Comparison of ENCODE assay signal across 24 mouse cellular contexts in the genomic region with DNA sequence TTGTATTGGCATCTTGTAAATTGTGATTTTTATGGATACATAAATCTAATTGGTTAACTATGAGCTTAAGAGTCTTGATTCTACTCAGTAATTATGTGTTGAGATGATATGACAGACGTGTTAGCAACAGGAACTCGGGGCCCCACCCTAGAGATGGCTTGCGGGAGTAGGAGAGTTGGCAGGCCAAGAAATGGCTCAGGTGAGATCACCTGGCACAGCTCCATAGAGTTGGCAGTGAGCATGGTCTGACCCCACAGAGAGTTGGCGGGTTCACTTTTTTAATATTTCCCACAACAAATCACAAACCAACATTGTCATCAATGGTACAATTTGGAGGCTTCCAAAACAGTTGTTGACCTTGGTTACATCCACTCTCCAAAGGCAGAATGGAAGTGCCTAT.
A peak's percentile ranks its signal among the peaks of the same experiment; 100 is the strongest.
DNase-seq lines count a peak whose midpoint lies in the region; ATAC-seq and TF ChIP-seq lines count a peak whose summit lies in the region.
"Had no signal": no experiment of that assay in that cellular context is flagged by ENCODE, and none has a peak within 500 bp of the region (broad histone marks: within the 10 kb centered on the region; RNA-seq: fewer than 3 reads in every experiment).

No protein-coding gene starts in this region.

- no peak for TF ChIP-seq CTCF in cerebellum, adult 2 months (IDR thresholded peaks at IDR 0.05; ENCODE audit: borderline replicate concordance, insufficient read depth, low read depth, low read length)

- no peak overlapping the region for H3K4me3 ChIP-seq in cerebellum, adult 2 months (replicated peaks; ENCODE audit: insufficient read depth, low read depth, low read length)
- H3K4me3 ChIP-seq in forebrain, embryonic 12.5 days (replicated peaks) = no peak overlapping the region
- H3K4me3 ChIP-seq: embryonic facial prominence, embryonic 10.5 days; embryonic facial prominence, embryonic 13.5 days; erythroblast, embryonic 14.5 days; forebrain, embryonic 13.5 days; hindbrain, embryonic 12.5 days; hindbrain, embryonic 15.5 days had no signal

- H3K36me3 ChIP-seq in forebrain, embryonic 12.5 days (replicated peaks) = no peaks in the 10 kb centered on the region
- H3K36me3 ChIP-seq: embryonic facial prominence, embryonic 10.5 days; embryonic facial prominence, embryonic 13.5 days; hindbrain, embryonic 12.5 days; hindbrain, embryonic 15.5 days had no signal

- DNase-seq in cerebellum, adult 2 months = peak; percentile 10 to 63
- no peak for DNase-seq in cerebellum, postnatal 4 days (ENCODE audit: low spot score in 2 of 2)
- DNase-seq in cerebellum, postnatal 14 days = peak; percentile 49 to 85
- peak; percentile 12 to 42 for DNase-seq in cerebellum, postnatal 36 days
- no peak for DNase-seq in right cerebral cortex, postnatal 36 days (ENCODE audit: low spot score in 2 of 2)
- DNase-seq: adrenal gland, adult 2 months; adrenal gland, postnatal 14 days; B cell, adult 2 months; embryo, embryonic 11 days; gastrocnemius, postnatal 14 days; heart, adult 11 months; kidney, adult 2 months had no signal

- H3K9ac ChIP-seq in forebrain, embryonic 12.5 days = no peak overlapping the region
- H3K9ac ChIP-seq: embryonic facial prominence, embryonic 13.5 days; forebrain, embryonic 13.5 days; hindbrain, embryonic 12.5 days; hindbrain, embryonic 15.5 days had no signal

- H3K4me1 ChIP-seq in cerebellum, adult 2 months (ENCODE audit: control insufficient read depth, insufficient read depth, low read length) = no peaks in the 10 kb centered on the region; the same call in 1 of the 2 replicates
- H3K4me1 ChIP-seq in forebrain, embryonic 12.5 days = no peaks in the 10 kb centered on the region
- H3K4me1 ChIP-seq: embryonic facial prominence, embryonic 10.5 days; embryonic facial prominence, embryonic 13.5 days; forebrain, embryonic 13.5 days; hindbrain, embryonic 12.5 days; hindbrain, embryonic 15.5 days had no signal

- no peaks in the 10 kb centered on the region for H3K9me3 ChIP-seq in forebrain, embryonic 12.5 days
- H3K9me3 ChIP-seq: embryonic facial prominence, embryonic 10.5 days; embryonic facial prominence, embryonic 13.5 days; forebrain, embryonic 13.5 days; hindbrain, embryonic 12.5 days; hindbrain, embryonic 15.5 days had no signal

- H3K27me3 ChIP-seq in cerebellum, adult 2 months (ENCODE audit: control insufficient read depth, insufficient read depth, low read length) = no peaks in the 10 kb centered on the region
- H3K27me3 ChIP-seq in forebrain, embryonic 12.5 days = no peaks in the 10 kb centered on the region
- H3K27me3 ChIP-seq: embryonic facial prominence, embryonic 13.5 days; forebrain, embryonic 13.5 days; hindbrain, embryonic 12.5 days; hindbrain, embryonic 15.5 days had no signal

- no peak overlapping the region for H3K27ac ChIP-seq in cerebellum, adult 2 months (ENCODE audit: insufficient read depth, low read length)
- no peak overlapping the region for H3K27ac ChIP-seq in forebrain, embryonic 12.5 days
- H3K27ac ChIP-seq: embryonic facial prominence, embryonic 10.5 days; embryonic facial prominence, embryonic 13.5 days; forebrain, embryonic 13.5 days; hindbrain, embryonic 12.5 days; hindbrain, embryonic 15.5 days had no signal

- WGBS in cerebellum, adult 2 months = 17% methylated on average over 4 of the region's 4 CpGs
- WGBS in forebrain, embryonic 12.5 days = 89% methylated on average over 4 of the region's 4 CpGs

- ATAC-seq in cerebellum, adult (ENCODE audit: insufficient number of reproducible peaks, low FRiP score, low TSS enrichment) = no peak
- no peak for ATAC-seq in forebrain, embryonic 12.5 days (ENCODE audit: low FRiP score)
- ATAC-seq: CD4-positive, CD25-positive, alpha-beta regulatory T cell, adult 4 months; forebrain, embryonic 13.5 days; forebrain, embryonic 16.5 days; intestine, postnatal 0 days had no signal

- no peak for TF ChIP-seq POLR2A in cerebellum, adult 2 months (IDR thresholded peaks at IDR 0.05; ENCODE audit: borderline replicate concordance, insufficient read depth, low read length)

- no peak overlapping the region for H3K4me2 ChIP-seq in forebrain, embryonic 12.5 days
- H3K4me2 ChIP-seq: embryonic facial prominence, embryonic 13.5 days; forebrain, embryonic 13.5 days; heart, embryonic 11.5 days; hindbrain, embryonic 12.5 days; hindbrain, embryonic 15.5 days had no signal

Comparison
In these comparisons a context has a peak if more than half of its experiments do, and no peak if none do; other contexts are left out.
1. DNase-seq: peak in cerebellum, adult 2 months (2 of 2), cerebellum, postnatal 14 days (2 of 2) and cerebellum, postnatal 36 days (2 of 2); none in cerebellum, postnatal 4 days (0 of 2) and right cerebral cortex, postnatal 36 days (0 of 2).